Mouse (Mus musculus): ENCODE data around the gene Macf1.
"Not testable (repeated sequence)": the region's sequence is repeated elsewhere in the genome, so short reads cannot be mapped to it uniquely, and the experiment has no call there.

Macf1 gene

DNA sequence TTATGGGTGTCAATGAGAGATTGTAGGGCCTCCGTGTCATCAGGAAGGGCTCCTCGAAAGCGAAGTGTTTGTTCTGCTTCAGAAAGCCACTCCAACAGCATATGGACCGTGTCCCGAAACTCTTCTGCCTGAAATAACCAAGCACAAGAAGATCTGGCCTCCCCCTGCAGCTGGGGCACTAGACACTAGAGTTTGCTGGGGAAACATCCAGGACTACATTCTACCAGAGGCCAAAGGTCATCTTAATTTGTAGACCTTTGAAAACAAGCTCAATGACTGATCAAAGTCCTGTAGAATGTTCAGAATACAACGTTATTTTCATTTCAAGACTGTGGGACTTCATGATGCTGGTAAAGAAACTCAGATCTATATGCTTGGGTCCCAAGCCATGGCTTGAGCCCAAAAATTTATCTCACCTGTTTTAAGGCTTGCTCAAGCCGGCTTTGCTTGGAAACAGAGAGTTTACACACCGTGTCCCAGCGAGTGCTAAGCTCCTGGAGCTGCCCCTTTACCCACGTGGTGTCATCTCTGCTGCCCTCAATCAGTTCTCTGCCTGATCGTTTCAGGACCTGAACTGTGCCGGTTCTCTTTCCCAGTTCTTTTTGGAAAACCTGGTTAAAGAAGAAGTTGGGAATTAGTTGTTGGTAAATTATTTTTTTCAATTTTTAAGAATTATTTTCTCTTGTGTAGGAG is 309.7 kb downstream of the Macf1 start:
- DNase-seq (ENCODE audit: extremely low read depth, low read depth, low spot score) = no peak

DNA sequence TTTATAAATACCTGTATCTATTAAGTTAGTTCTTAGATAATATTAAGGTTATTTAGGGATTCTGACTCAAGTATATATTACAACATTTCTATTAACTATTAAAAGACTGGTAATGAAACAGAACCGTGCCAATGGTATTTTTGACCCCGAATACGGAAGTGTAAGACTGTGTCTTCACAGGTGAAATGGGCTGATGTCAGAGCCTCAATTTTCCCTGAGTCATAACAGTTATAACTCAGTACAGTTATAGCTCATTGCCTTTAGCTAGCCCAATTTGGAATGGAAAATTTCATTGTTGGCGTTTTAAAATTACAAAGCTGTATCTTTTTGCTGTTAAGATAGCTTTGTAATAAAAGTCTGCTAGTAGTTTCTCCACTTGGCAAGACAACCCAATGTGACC is 320.6 kb downstream of the Macf1 start:
- DNase-seq (ENCODE audit: extremely low read depth, low read depth, low spot score) = no peak

GRCm38 (mm10) chr4:123360771-123361170 is 323.4 kb downstream of the Macf1 start:
- DNase-seq (ENCODE audit: extremely low read depth, low read depth, low spot score) = no peak

DNA sequence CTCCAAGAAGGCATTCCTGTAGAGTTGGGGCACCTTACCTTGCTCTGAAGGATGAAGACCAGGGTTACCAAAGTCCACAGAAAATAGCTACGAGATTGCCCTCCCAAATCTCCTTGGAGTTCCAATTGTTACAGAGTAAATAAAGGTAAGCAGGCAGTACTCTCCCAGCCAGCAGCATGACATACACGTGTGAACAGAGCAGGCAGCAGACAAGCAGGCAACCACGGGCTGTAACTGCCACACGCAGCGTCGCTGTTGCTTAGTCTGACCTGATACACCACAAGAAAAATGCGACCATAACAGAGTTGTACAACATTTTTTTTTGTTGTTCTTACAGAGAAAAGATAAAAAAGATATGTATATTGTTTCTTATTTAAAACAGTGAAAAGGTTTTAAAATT is 325.5 kb downstream of the Macf1 start:
- DNase-seq (ENCODE audit: extremely low read depth, low read depth, low spot score) = no peak

DNA sequence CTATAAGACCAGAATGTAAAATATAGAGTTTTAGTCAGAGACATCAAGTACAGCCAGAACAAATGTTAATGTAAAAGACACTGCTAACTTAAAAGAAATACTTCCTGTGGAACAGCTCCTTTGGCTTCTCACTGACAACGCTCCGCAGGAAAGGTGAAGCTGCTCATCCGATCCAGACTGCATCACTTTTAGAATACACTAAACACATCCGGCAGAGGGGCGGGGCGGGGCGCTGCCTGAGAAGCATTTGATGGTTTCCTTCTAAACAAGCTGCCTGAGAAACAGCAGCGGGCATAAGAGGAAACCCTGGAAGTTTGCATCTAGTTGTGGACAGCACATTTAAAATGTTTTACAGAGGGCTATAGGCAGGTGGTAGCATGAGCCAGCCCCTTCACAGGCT is 328.2 kb downstream of the Macf1 start:
- no peak for DNase-seq (ENCODE audit: extremely low read depth, low read depth, low spot score)

DNA sequence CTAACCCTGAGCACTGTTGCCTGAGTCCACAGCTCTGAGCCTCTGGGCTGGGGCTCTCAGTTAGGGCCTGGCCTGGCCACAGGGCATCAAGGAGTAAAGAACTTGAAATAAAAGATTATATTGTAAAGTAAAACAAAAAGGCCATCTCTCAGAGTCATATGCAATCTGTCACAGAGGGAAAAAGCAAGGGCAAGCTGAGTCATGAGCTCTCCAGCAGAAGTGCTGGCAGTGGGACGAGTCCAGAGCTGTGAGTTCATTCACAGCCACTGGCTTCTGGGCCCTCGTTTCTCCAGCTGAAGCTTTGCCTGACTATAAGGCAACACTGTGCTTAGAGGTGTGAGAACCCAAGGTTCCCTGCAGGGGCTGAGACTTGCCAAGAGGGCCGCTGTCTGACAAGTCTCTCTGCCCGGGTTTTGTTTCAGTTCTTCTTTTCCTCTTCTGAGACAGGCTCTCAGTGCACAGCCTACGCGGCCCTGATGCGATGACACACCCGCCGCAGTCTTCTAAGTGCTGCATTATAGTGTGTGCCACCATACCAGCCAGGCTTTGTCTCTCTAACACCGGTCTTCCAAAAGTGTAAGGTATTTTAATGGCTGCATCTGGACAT is 330.8 kb downstream of the Macf1 start:
- DNase-seq (ENCODE audit: extremely low read depth, low read depth, low spot score) = no peak

- peak; percentile 1 for DNase-seq (ENCODE audit: extremely low read depth, low read depth, low spot score)
Observed at GRCm38 (mm10) chr4:123343471-123343789, 340.7 kb downstream of the Macf1 start.

GRCm38 (mm10) chr4:123342642-123343470 is 341.3 kb downstream of the Macf1 start, which contains the start of gene Bmp8a:
TSS of gene Bmp8a (minus strand) at chr4:123343252.
- DNase-seq (ENCODE audit: extremely low read depth, low read depth, low spot score) = no peak

GRCm38 (mm10) chr4:123342091-123342641 is 342.0 kb downstream of the Macf1 start:
- no peak for DNase-seq (ENCODE audit: extremely low read depth, low read depth, low spot score)

GRCm38 (mm10) chr4:123340232-123340631 is 343.9 kb downstream of the Macf1 start:
- DNase-seq (ENCODE audit: extremely low read depth, low read depth, low spot score) = no peak

- no peak for DNase-seq (ENCODE audit: extremely low read depth, low read depth, low spot score)
Observed at GRCm38 (mm10) chr4:123337693-123338092, 346.5 kb downstream of the Macf1 start.

DNA sequence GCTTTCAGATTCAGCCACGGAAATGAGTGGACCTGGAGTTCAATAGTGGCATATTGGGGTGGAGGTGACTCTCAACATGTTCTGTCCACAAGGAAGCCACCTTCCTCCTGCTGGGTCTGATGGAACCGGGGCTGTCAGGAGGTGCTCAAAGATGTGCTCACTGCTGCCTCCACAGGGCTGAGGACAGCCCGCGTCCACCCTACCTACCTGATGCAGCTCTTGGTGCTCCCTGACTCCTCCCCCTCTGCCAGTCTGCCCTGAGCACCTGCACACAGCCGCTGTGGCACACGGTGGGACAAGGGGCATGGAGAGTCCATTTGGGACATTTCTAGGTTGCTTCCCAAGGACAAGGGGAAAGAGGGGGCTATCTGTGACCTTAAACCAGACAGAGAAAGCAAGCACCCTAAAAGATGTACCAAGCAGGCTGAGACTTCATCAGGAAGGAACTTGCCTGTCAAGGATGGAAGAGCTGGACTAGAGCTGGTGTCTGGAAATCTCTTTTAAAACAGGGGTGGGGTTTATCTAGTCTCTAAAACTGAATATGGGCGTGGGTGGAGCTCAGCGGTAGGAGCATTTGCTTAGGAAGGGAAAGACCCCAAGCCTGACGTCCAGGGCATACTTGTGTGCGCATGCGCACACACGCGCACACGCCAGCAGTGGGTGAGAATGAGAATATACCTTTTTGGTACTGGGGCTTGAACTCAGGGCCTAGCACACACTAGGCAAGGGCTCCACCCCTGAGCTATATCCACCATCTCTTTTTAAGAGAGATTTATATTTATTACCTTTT is 348.2 kb downstream of the Macf1 start:
- no peak for DNase-seq (ENCODE audit: extremely low read depth, low read depth, low spot score)

GRCm38 (mm10) chr4:123335244-123335643 is 348.9 kb downstream of the Macf1 start:
- not testable (repeated sequence) for DNase-seq (ENCODE audit: extremely low read depth, low read depth, low spot score)

GRCm38 (mm10) chr4:123334177-123334576 is 350.0 kb downstream of the Macf1 start:
- no peak for DNase-seq (ENCODE audit: extremely low read depth, low read depth, low spot score)

DNA sequence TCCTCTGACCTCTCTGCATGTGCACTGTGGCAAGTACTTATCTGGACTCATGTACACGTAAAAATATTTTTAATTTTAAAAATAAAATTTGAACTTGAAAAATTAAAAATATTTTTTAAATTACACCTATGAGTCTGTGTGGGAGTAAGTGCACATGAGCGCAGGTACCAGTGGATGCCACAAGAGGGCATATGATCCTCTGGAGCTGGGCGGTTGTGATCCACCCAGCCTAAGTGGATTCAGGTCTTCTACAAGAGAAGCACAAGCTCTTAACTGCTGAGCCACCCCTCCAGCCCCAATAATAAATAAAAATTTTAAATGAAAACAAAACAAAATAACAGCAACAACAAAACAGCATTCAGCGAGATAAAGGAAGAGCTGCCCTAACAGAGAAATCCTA is 351.0 kb downstream of the Macf1 start:
- DNase-seq (ENCODE audit: extremely low read depth, low read depth, low spot score) = no peak

DNA sequence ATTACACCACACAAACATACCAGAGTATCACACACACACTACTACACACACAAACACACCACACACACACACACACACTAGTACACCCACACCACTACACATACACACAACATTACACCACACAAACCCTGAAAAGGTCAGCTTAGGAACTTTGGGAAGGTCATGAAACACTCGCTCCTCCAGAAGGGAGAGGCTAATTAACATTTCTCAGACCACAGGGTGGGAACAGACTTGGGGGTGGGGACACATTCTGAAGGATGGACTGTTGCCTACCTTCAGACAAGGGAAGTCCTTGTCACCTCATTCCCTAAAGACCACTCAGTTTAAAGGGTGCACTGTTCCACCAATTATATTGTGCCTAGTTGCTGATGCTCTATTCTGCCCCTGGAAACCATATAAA is 352.2 kb downstream of the Macf1 start:
- not testable (repeated sequence) for DNase-seq (ENCODE audit: extremely low read depth, low read depth, low spot score)

DNA sequence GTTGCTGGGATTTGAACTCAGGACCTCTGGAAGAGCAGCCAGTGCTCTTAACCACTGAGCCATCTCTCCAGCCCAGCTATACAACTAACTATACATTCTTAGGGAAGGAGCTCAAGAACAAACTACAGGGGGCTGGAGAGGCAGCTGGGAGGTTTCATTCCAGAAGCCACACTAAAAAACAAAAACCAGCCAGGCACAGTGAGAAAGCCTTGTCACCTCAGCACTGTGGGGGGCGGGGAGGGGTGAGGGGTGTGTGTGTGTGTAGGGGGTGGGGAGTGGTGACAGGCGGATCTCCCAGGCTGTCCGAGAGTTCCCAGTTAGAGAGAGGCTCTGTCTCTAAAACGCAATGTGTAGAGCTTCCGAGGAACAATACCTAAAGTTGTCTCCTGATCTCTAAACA is 352.8 kb downstream of the Macf1 start:
- DNase-seq (ENCODE audit: extremely low read depth, low read depth, low spot score) = no peak

DNA sequence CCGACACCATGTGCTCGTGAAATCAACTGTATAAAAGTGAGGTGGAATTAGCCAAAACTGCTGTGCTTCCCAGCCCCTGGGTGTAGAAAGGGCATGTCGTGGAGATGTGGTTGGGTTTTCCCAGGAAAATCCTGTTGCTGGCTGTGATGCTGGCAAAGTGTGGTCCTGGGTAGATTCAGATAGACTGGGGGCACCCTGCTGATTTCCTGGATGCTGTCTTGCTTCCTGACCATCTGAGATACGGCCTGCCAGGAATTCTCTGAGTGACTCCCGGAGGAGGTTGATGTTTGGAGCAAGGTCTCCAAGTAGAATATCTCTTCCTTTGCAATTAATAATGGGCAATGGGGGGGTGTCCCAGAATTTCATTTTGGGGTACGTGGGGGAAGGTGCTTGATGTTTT is 355.2 kb downstream of the Macf1 start:
- DNase-seq (ENCODE audit: extremely low read depth, low read depth, low spot score) = no peak

GRCm38 (mm10) chr4:123327630-123328029 is 356.5 kb downstream of the Macf1 start:
- DNase-seq (ENCODE audit: extremely low read depth, low read depth, low spot score) = no peak

GRCm38 (mm10) chr4:123326087-123326486 is 358.1 kb downstream of the Macf1 start:
- DNase-seq (ENCODE audit: extremely low read depth, low read depth, low spot score) = no peak

- DNase-seq (ENCODE audit: extremely low read depth, low read depth, low spot score) = no peak
Observed at GRCm38 (mm10) chr4:123323534-123323933, 360.6 kb downstream of the Macf1 start, which contains the start of gene Oxct2a. TSS of gene Oxct2a (minus strand) at chr4:123323634.

Measured in fat pad, adult 2 months (tissue).